Mouse (Mus musculus) hematopoietic stem cell, adult 5-6 weeks (primary cell): ENCODE measurements around the gene Vdac2. TPM values are rescaled to one million over a fixed set of nuclear protein-coding genes. Genes with fewer than 3 reads are reported as not detected.

Source experiments
- ATAC-seq, 2 experiments: fragments of 125-278 bp in 1 of 2; replicated peaks in 1 of 2; 2 replicates each; pipeline ENCODE4 v1.8.0; 2016 to 2017; ENCODE audit warnings: inconsistent platforms in 2 of 2, mild to moderate bottlenecking in 2 of 2, moderate number of reproducible peaks in 2 of 2, low read depth in 1 of 2, moderate TSS enrichment in 1 of 2; ENCODE audit not compliant: low FRiP score in 2 of 2, poor library complexity in 2 of 2, severe bottlenecking in 2 of 2, insufficient read depth in 1 of 2, low TSS enrichment in 1 of 2
- total RNA-seq: library from RNA; stranded (forward); fragments of 172-1452, 232-1000 nt; gene quantifications from 2 replicates; pipeline ENCODE4 v1.2.3, GENCODE M21; 2017

The Vdac2 gene
- total RNA-seq, 1 experiment from 2014 or later, result 303 TPM

DNA sequence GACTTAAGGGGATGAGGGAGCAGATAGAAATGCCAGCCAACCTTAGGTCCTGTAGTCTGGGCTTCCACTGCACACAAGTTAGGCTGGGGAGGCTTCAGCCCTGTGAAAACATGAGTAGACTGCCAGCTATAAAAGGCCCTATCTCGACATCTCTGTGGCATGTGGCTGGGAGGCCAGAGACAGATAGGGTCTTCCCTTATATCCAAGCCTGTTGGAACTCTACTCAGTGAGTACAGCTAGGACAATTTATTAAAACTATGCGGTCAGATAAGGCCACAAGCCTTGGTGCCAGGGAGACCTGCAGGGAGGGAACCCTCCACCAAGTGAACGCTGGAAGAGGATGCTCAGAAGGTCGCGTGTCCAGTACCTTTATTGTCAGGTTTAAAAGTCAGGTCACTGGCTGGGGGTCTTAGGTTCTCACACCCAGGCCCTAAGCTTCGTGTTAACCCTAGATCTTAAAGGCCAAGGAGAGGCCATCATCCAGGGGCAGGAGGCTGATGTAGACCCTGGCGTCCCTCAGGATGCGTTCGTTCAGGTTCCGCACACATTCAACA, 21.9 kb downstream of the Vdac2 start:
- ATAC-seq, result no peak

GRCm38 (mm10) chr14:21847381-21848165, 22.5 kb downstream of the Vdac2 start:
- ATAC-seq, result peak; percentile 28 to 33

DNA sequence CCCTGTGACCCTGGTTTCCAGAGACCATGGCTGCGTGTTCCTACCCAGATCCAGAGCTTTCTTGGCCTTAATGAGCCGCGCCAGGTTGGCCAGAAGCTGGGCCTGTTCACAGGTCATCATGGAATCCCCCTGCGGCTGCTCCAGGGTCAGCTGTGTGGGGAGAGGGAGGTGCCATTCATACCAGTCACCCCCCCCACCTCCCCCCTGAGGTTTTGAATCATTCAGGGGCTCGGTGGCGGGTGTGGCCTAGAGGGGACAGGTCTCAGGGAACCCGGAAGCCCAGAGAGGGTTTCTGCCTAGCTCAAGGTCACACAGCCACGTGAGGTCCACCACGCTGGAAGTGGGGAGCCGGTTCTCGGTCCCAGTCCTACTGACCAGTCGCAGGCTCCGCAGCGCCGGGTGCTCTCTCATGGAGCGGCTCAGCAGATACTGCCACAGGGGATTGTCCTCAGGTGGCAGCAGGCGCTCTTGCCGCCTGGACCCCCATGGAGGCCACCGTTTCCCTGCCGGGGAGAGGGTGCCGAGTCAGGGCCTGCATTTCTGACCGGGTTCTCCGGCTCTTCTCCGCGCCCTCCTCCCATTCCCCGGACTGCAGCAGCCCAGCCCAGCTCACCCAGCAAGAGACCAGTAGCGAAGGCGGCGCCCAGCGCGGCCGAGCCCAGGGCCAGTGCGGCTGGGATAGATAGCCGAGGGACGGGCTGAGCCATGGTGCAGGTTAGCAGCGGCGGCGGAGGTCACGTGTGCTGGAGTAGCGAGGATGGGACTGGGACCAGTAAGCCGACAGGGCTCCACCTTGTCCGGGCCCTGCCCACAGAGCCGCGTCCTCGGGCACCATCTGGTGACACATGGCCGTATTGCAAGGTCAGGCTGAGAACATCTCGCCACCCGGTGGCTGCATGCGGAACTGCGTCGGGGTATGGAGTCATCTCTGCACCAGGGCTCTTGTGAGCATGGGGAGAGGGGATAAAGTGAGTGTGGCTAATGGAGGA, 23.4 kb downstream of the Vdac2 start, which contains the start of gene Comtd1:
Gene Comtd1, minus strand, starts transcription at position 812 of the 989 bp plus-strand sequence.
- peak; percentile 77 to 78 for ATAC-seq

DNA sequence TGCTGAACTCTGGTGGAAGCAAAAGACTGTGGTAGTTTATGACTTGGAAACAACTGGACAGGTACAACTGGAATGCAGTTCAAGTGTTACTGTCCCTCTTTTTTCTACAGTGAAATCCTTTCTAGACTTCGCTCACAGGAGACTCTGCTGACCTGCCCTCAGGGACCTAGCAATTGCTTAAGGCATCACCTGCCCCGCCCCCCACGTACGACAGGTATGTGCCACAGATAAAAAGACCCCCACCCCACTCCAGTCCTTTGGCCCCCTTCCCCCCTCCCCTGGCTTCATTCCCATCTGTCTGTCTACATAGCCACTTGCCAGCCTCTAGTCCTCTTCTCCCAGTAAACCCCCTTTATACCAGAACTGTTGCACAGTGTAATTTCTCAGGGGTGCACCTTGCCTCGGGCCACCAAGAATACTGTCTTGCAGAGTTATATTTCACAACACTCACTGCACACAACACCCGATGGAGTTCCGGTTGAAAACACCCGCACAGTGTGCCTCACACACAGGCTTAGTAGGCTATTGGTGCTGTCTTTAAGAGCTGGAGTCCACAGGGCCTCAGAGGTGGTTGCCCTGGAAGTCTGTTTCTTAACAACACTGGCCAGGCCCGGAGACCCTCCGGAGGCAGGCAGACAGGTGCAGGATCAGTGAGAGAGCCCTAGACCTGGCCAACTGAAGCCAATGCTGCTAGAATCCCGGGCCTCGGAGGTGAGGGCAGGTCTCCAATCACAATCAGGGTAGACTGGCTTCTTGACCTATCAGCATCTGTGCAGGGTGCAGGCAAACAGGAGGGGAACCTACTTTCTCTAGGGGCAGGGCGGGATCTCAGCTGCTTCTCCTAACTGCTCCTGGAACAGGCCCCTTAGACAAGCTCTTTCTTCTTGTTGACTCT, 24.7 kb downstream of the Vdac2 start:
- ATAC-seq, result no peak

GRCm38 (mm10) chr14:21850419-21851127, 25.5 kb downstream of the Vdac2 start:
- no peak for ATAC-seq

- peak; percentile 8; a peak in 2 of 4 replicates for ATAC-seq
These were observed 27.2 kb downstream of the Vdac2 start for GRCm38 (mm10) chr14:21851996-21852791.

DNA sequence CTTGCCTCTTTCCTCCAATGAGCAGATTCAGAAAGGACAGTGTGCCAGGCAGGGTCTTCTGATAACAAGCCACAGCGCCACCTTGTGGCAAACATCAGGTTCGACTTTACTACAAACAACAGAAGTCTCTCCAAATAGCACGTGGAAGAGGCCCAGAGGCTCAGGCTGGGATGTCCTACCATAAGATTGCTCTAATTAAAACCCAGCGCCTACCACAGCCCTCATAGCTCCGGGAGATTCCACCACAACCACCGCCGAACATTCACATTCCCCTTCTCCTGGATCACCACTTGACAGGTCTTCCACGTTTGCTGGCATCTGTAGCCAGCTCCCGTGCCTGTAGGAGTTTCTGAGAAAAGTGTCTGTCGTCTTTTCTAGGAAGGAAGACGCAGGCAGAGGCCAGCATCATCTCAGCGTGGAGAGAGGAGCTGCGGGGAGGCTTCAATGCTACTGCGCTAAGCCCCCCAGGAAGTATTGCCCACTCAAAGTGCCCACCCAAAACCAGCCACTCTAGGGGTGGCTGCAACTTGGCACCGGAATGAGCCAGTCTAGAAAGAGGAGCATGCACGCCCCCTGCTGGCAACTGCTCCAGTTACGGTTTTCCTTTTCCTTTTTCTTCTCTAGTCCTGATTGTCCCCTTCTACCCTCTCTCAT, 28.5 kb downstream of the Vdac2 start:
- peak; percentile 54 to 60 for ATAC-seq

DNA sequence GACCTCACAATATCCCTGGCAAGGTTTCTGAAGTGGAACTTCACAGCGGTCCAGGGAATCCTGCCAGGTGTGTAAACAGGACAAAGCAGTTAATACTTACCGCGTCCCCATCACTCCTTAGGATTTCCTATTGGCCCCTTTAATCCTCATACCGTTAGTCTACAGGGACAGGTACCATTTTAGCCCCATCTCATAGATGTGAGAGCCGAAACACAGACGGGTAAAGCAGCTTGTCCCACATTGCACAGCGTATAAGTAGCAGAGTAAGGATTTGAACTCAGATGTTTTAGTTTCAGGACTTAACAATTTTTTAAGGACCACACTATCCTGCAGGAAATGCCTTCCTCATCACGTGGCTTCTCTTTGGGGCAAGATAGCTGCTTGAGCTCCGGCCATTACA, 29.2 kb downstream of the Vdac2 start:
- no peak for ATAC-seq

DNA sequence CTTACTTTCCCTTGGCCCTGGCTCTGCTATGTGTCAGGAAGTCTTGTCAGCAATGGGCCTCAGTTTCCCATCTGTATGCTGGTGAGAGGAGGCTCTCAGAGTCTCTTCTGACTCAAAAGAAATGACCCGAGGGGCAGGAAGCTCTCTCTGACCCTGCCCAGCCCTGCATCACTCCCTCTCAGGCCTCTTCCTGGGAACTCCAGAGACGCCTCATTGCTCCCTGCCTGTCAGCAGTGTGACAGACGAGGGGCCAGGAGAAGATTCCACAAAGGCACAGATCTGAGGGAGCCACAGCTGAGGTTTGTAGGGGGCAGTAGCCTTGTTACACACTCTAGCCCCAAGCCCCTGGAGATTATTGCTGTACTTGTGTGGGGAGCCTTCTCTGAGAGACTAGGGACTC, 30.9 kb downstream of the Vdac2 start:
- ATAC-seq, result no peak

GRCm38 (mm10) chr14:21856886-21857285, 31.8 kb downstream of the Vdac2 start:
- ATAC-seq, result no peak

- ATAC-seq, result no peak
These were observed 41.3 kb downstream of the Vdac2 start for GRCm38 (mm10) chr14:21866291-21866690.

- ATAC-seq, result no peak
These were observed 41.8 kb downstream of the Vdac2 start for GRCm38 (mm10) chr14:21866816-21867215.

DNA sequence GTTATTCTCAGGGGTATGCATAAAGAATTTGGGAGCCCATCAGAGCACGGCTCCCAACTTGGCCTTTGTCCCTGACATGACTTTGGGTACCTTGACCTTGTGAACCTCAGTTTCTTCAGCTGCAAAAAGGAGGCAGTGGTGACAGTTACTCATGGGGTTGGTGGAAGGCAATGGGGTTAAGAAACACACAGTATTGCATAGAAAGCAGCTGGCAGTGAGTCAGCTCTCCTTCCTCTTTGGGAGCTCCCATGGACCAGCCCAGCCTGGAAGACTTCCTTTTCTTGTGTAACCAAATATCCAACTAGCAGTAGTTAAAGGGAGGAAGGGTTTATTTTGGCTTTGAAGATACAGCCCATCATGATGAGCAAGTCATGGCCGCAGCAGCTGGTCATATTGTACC, 65.4 kb downstream of the Vdac2 start:
- ATAC-seq, result peak; percentile 27 to 29; a peak in 2 of 4 replicates

GRCm38 (mm10) chr14:21891581-21892340, 66.7 kb downstream of the Vdac2 start:
- ATAC-seq, result peak; percentile 39 to 46; a peak in 1 of 4 replicates

DNA sequence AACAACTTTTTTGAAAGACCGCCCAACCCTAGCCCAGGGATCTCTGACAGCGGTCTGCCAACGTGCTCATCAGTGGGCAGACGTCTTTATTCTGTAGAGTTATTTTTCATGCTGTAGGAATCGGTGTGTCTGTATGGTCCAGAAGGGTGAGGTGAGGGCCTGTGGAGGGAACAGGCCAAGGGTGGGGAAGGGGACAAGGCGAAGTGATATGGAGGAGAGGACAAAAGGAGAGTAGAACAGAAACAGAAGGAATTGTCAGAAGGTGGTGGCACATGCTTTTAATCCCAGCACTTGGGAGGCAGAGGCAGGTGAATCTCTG, 67.3 kb downstream of the Vdac2 start:
- no peak for ATAC-seq
